8 mouse cellular contexts compared by ENCODE assay signal in genomic region chr11:54955735-54956480, GRCm38 (mm10). TPM values are rescaled to one million over a fixed set of nuclear protein-coding genes. Genes with fewer than 3 reads are reported as not detected.
A peak's percentile ranks its signal among the peaks of the same experiment; 100 is the strongest.
DNase-seq lines count a peak whose midpoint lies in the region; ATAC-seq and TF ChIP-seq lines count a peak whose summit lies in the region.

No protein-coding gene starts in this region.

- H3K27ac ChIP-seq in gastrocnemius, adult 2 months: peak overlapping the region; percentile 99
- peak overlapping the region; percentile 89 for H3K27ac ChIP-seq in hindbrain, postnatal 0 days
- H3K27ac ChIP-seq in left cerebral cortex, adult 2 months: peak overlapping the region; percentile 97

- H3K36me3 ChIP-seq in hindbrain, postnatal 0 days (ENCODE audit: insufficient read depth, low read length): no peaks in the 10 kb centered on the region

- under 1% methylated on average over 59 of the region's 59 CpGs for WGBS in hindbrain, postnatal 0 days

- peak overlapping the region; percentile 69 for H3K4me2 ChIP-seq in hindbrain, postnatal 0 days (ENCODE audit: low read depth, low read length)

- peak overlapping the region; percentile 82 for H3K9ac ChIP-seq in hindbrain, postnatal 0 days (replicated peaks; ENCODE audit: low read length)

- TF ChIP-seq CTCF in gastrocnemius, adult 2 months (IDR thresholded peaks at IDR 0.05): no peak; the same call in 1 of the 2 replicates
- TF ChIP-seq CTCF in hindbrain, postnatal 0 days (IDR thresholded peaks at IDR 0.05; ENCODE audit: low read depth): no peak
- no peak; the same call in 1 of the 2 replicates for TF ChIP-seq CTCF in left cerebral cortex, adult 2 months (IDR thresholded peaks at IDR 0.05)

- H3K9me3 ChIP-seq in hindbrain, postnatal 0 days (ENCODE audit: low read length): no peaks in the 10 kb centered on the region

- ATAC-seq in hindbrain, postnatal 0 days: peak; percentile 99
- peak; percentile 97 for ATAC-seq in megakaryocyte, adult 5-6 weeks (ENCODE audit: poor library complexity, severe bottlenecking)

- H3K4me1 ChIP-seq in hindbrain, postnatal 0 days (ENCODE audit: insufficient read depth, low read length): no peaks in the 10 kb centered on the region

- H3K4me3 ChIP-seq in gastrocnemius, adult 2 months: peak overlapping the region; percentile 83
- H3K4me3 ChIP-seq in hindbrain, postnatal 0 days (ENCODE audit: low read length): peak overlapping the region; percentile 90
- H3K4me3 ChIP-seq in left cerebral cortex, adult 2 months: peak overlapping the region; percentile 76

- intact Hi-C loops in gastrocnemius, adult 2 months (cut with DNase I): no loop called here
- intact Hi-C loops in left cerebral cortex, adult 2 months (cut with DNase I): no loop called here

- H3K27me3 ChIP-seq in hindbrain, postnatal 0 days (ENCODE audit: insufficient read depth, low read length): no peaks in the 10 kb centered on the region

- DNase-seq in WW6 (ENCODE audit: low read depth, low spot score): peak; percentile 98
- peak; percentile 96 for DNase-seq in cerebellum, postnatal 4 days (ENCODE audit: low spot score in 2 of 2)
- peak; percentile 100 for DNase-seq in gastrocnemius, adult 2 months
- DNase-seq in hindbrain, postnatal 0 days (ENCODE audit: low spot score): peak; percentile 98
- peak; percentile 97 for DNase-seq in left cerebral cortex, adult 2 months (ENCODE audit: extremely low spot score in 1 of 2, low spot score in 2 of 2)
- DNase-seq in right cerebral cortex, adult 2 months (ENCODE audit: low spot score in 2 of 2): peak; percentile 98 to 99
- peak; percentile 99 for DNase-seq in urinary bladder, postnatal 14 days (ENCODE audit: low spot score)

RNA-seq across cellular contexts. Expression of gene Tnip1, which starts 6.8 kb away (rescaled TPM):
- 10 to 100 TPM; 29.8 to 31.7 TPM for total RNA-seq in gastrocnemius, adult 2 months (2021)
- 15.3 and 16.7 TPM in 2 replicates for total RNA-seq in hindbrain, postnatal 0 days (2014; rRNA removed)
- 17.1 and 19.8 TPM in 2 replicates for polyA plus RNA-seq in hindbrain, postnatal 0 days (2015; fragmentation: Nextera tagmentation; extraction: Ambion mirVana)
- total RNA-seq in left cerebral cortex, adult 2 months (2021): 10 to 100 TPM; 38.3 to 38.4 TPM
- 28.3 and 32.6 TPM in 2 replicates for total RNA-seq in megakaryocyte, adult 5-6 weeks (2015)
- 26.7 and 47.2 TPM in 2 replicates for total RNA-seq in megakaryocyte, adult 5-6 weeks (2017)

RNA-seq across cellular contexts. Expression of gene Gpx3, which starts 53.7 kb away (rescaled TPM):
- total RNA-seq in gastrocnemius, adult 2 months (2021): 100 to 1,000 TPM in 1 of 2 experiments, 10 to 100 TPM in 1; 46.5 to 139 TPM
- 28.5 and 30.5 TPM in 2 replicates for total RNA-seq in hindbrain, postnatal 0 days (2014; rRNA removed)
- polyA plus RNA-seq in hindbrain, postnatal 0 days (2015; fragmentation: Nextera tagmentation; extraction: Ambion mirVana): 78.0 and 78.1 TPM in 2 replicates
- 10 to 100 TPM in 1 of 2 experiments, 1 to 10 TPM in 1; 6.2 to 10.2 TPM for total RNA-seq in left cerebral cortex, adult 2 months (2021)
- total RNA-seq in megakaryocyte, adult 5-6 weeks (2015): 52.7 and 58.3 TPM in 2 replicates
- total RNA-seq in megakaryocyte, adult 5-6 weeks (2017): 1.8 and 6.0 TPM in 2 replicates

Comparison
In these comparisons a context has a peak if more than half of its experiments do, and no peak if none do; other contexts are left out.
1. Peak in every context shown above with its lines: DNase-seq, ATAC-seq, H3K4me3 ChIP-seq and H3K27ac ChIP-seq.